Mouse (Mus musculus): ENCODE results near the gene Stk39.

DNA sequence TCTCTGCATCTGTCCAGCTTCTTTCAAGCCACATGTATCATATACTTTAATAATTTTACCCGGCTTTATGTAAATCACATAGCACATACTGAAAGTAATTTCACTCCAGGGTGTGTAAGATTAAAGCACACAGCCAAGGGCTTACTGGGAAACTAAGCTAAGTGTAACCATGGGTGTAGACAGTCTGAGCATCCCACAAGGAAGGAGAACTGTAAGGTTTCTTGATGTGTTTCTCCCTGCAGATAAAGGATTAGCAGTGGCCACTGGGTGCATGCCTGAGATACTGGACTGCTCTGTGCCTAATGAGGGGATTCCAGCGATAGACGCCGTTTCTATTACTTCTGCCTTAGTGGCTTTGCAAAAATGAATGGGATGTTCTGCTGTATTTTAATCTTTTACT, 14.2 kb upstream of the Stk39 start:
- no peak for TF ChIP-seq CTCF (IDR thresholded peaks at IDR 0.05; ENCODE audit: low read depth)
- no peak for TF ChIP-seq EP300 (IDR thresholded peaks at IDR 0.05; ENCODE audit: low read depth)

Data from liver, embryonic 14.5 days (tissue).